Mouse (Mus musculus) neural tube, embryonic 14.5 days (tissue): ENCODE results near the gene Kat14. TPM values are rescaled to one million over a fixed set of nuclear protein-coding genes. Genes with fewer than 3 reads are reported as not detected.

ENCODE experiments used
- ATAC-seq: fragments of 200-750 bp; cut with Nextera tagmentation; 2 replicates; pipeline ENCODE4 v1.8.0; 2017; ENCODE audit warnings: low read depth, mild to moderate bottlenecking, moderate TSS enrichment, moderate library complexity
- H3K27ac ChIP-seq: fragments of 300-500 bp; sonication (generic); 2 replicates; pipeline ENCODE4 v1.5.1; 2014; ENCODE audit warnings: low read depth, mild to moderate bottlenecking, control low read depth, low read length, moderate library complexity, mixed read lengths
- H3K27me3 ChIP-seq: fragments of 300-500 bp; sonication (generic); 2 replicates; pipeline ENCODE4 v1.6.1; 2014; ENCODE audit warnings: low read length; ENCODE audit not compliant: control insufficient read depth, insufficient read depth
- H3K36me3 ChIP-seq: fragments of 300-500 bp; sonication (generic); 2 replicates; pipeline ENCODE4 v1.6.1; 2014; ENCODE audit warnings: low read length, mixed read lengths; ENCODE audit not compliant: control insufficient read depth, insufficient read depth
- H3K4me1 ChIP-seq: fragments of 300-500 bp; sonication (generic); 2 replicates; pipeline ENCODE4 v1.6.1; 2014; ENCODE audit warnings: low read length; ENCODE audit not compliant: control insufficient read depth, insufficient read depth
- H3K4me2 ChIP-seq: fragments of 300-500 bp; sonication (generic); 2 replicates; pipeline ENCODE4 v1.6.1; 2014; ENCODE audit warnings: mild to moderate bottlenecking, low read depth, low read length, control low read depth
- H3K4me3 ChIP-seq: fragments of 300-500 bp; sonication (generic); 2 replicates; pipeline ENCODE4 v1.5.1; 2014; ENCODE audit warnings: low read depth, low read length, control low read depth, mixed read lengths
- H3K9ac ChIP-seq: fragments of 300-500 bp; sonication (generic); replicated peaks from 2 replicates; pipeline ENCODE4 v1.6.1; 2014; ENCODE audit warnings: low read depth, mild to moderate bottlenecking, control low read depth, low read length, mixed read lengths
- H3K9me3 ChIP-seq: fragments of 300-500 bp; sonication (generic); 2 replicates; pipeline ENCODE4 v1.6.1; 2016; ENCODE audit warnings: low read length; ENCODE audit not compliant: control insufficient read depth
- WGBS: fragments of 180-500 bp; shearing (Covaris S2); extraction: QIAGEN DNeasy Blood & Tissue Kit; methylation state at CpG from one replicate; pipeline ENCODE4 v1.1.7; 2014; 5-methylcytosine and 5-hydroxymethylcytosine counted together
- polyA plus RNA-seq: library from polyadenylated mRNA; unstranded; fragments of >200 nt; fragmentation: Nextera tagmentation; extraction: Ambion mirVana; gene quantifications from 2 replicates; pipeline ENCODE4 v1.2.1, GENCODE M21; 2014

The Kat14 gene
- 21.5 and 27.4 TPM in 2 replicates for polyA plus RNA-seq

GRCm38 (mm10) chr2:144368400-144369019 is at the start of gene Kat14, which contains the start of gene Pet117:
Gene Kat14, plus strand, starts transcription at chr2:144368983.
Gene Pet117, plus strand, starts transcription at chr2:144368996.
- Histone ChIP-seq H3K4me3 (peak within 1 kb of the TSS; percentile 91), H3K9me3 (no peaks in the 10 kb centered on the region), H3K27me3 (no peaks in the 10 kb centered on the region), H3K4me2 (peak within 1 kb of the TSS; percentile 88), H3K4me1 (0 out of 2 replicates have a peak, but pooled peaks cover 5% of the 10 kb centered on the region), H3K27ac (peak within 1 kb of the TSS; percentile 94), H3K9ac (peak within 1 kb of the TSS; percentile 78), H3K36me3 (peaks cover 2% of the 10 kb centered on the region; the same call in 1 of the 2 replicates)
- 7% methylated on average over 38 of the region's 38 CpGs for WGBS
- peak; percentile 97 for ATAC-seq

GRCm38 (mm10) chr2:144324218-144324617 is 44.6 kb upstream of the Kat14 start:
- H3K36me3 ChIP-seq = no peaks in the 10 kb centered on the region
- no peaks in the 10 kb centered on the region for H3K9me3 ChIP-seq
- H3K4me2 ChIP-seq = no peak overlapping the region
- H3K27ac ChIP-seq = no peak overlapping the region
- ATAC-seq = no peak
- no peaks in the 10 kb centered on the region for H3K4me1 ChIP-seq
- no peak overlapping the region for H3K9ac ChIP-seq
- no peak overlapping the region for H3K4me3 ChIP-seq
- WGBS = 72% methylated on average over 3 of the region's 3 CpGs
- no peaks in the 10 kb centered on the region for H3K27me3 ChIP-seq

- H3K4me2 ChIP-seq = no peak overlapping the region
Observed at GRCm38 (mm10) chr2:144329451-144329850, 39.3 kb upstream of the Kat14 start.

GRCm38 (mm10) chr2:144329937-144330336 is 38.8 kb upstream of the Kat14 start:
- peaks cover 15% of the 10 kb centered on the region for H3K4me1 ChIP-seq
- no peak overlapping the region for H3K27ac ChIP-seq
- H3K9me3 ChIP-seq = no peaks in the 10 kb centered on the region
- H3K4me2 ChIP-seq = peak overlapping the region; percentile 92; the same call in 1 of the 2 replicates
- H3K27me3 ChIP-seq = peaks cover 25% of the 10 kb centered on the region
- WGBS = 4% methylated on average over 10 of the region's 10 CpGs
- H3K36me3 ChIP-seq = no peaks in the 10 kb centered on the region
- no peak overlapping the region for H3K9ac ChIP-seq
- peak overlapping the region; percentile 50; the same call in 1 of the 2 replicates for H3K4me3 ChIP-seq
- ATAC-seq = no peak

More at GRCm38 (mm10) chr2:144329451-144329850, 39.3 kb upstream of the Kat14 start:
- ATAC-seq = no peak
- WGBS = 2% methylated on average over 10 of the region's 10 CpGs
- no peak overlapping the region for H3K4me3 ChIP-seq
- H3K9me3 ChIP-seq = no peaks in the 10 kb centered on the region
- no peaks in the 10 kb centered on the region for H3K36me3 ChIP-seq
- peaks cover 15% of the 10 kb centered on the region for H3K4me1 ChIP-seq
- H3K27me3 ChIP-seq = peaks cover 24% of the 10 kb centered on the region
- no peak overlapping the region for H3K27ac ChIP-seq
- H3K9ac ChIP-seq = no peak overlapping the region

GRCm38 (mm10) chr2:144330352-144330959 is 38.3 kb upstream of the Kat14 start:
- Histone ChIP-seq H3K4me2 (peak overlapping the region; percentile 92), H3K9ac (peak overlapping the region; percentile 37), H3K27me3 (peaks cover 30% of the 10 kb centered on the region), H3K4me3 (peak overlapping the region; percentile 50), H3K4me1 (peaks cover 15% of the 10 kb centered on the region), H3K27ac (no peak overlapping the region), H3K36me3 (no peaks in the 10 kb centered on the region), H3K9me3 (no peaks in the 10 kb centered on the region)
- whole genome bisulfite sequencing = under 1% methylated on average over 41 of the region's 41 CpGs
- peak; percentile 21; the same call in 1 of the 2 replicates for ATAC-seq

- Histone ChIP-seq H3K9me3 (no peaks in the 10 kb centered on the region), H3K9ac (peak overlapping the region; percentile 37), H3K4me2 (peak overlapping the region; percentile 92), H3K36me3 (no peaks in the 10 kb centered on the region), H3K27ac (no peak overlapping the region), H3K27me3 (peaks cover 30% of the 10 kb centered on the region), H3K4me3 (peak overlapping the region; percentile 50), H3K4me1 (peaks cover 15% of the 10 kb centered on the region)
- WGBS = 1% methylated on average over 37 of the region's 50 CpGs
- peak; percentile 56; the same call in 1 of the 2 replicates for ATAC-seq
Observed at GRCm38 (mm10) chr2:144330960-144331371, 37.8 kb upstream of the Kat14 start.

- peaks cover 15% of the 10 kb centered on the region for H3K4me1 ChIP-seq
- ATAC-seq = peak; percentile 48; the same call in 1 of the 2 replicates
- no peaks in the 10 kb centered on the region for H3K36me3 ChIP-seq
- H3K27me3 ChIP-seq = peaks cover 30% of the 10 kb centered on the region
- peak within 1 kb of the TSS; percentile 92 for H3K4me2 ChIP-seq
- peak within 1 kb of the TSS; percentile 37 for H3K9ac ChIP-seq
- H3K4me3 ChIP-seq = peak within 1 kb of the TSS; percentile 50
- under 1% methylated on average over 62 of the region's 62 CpGs for WGBS
- no peaks in the 10 kb centered on the region for H3K9me3 ChIP-seq
- no peak within 1 kb of the TSS for H3K27ac ChIP-seq
Observed at GRCm38 (mm10) chr2:144331401-144332302, 37.1 kb upstream of the Kat14 start, which contains the start of gene Ovol2. Gene Ovol2, minus strand, starts transcription at chr2:144332146.

- 6% methylated on average over 9 of the region's 9 CpGs for WGBS
- peaks cover 15% of the 10 kb centered on the region for H3K4me1 ChIP-seq
- no peaks in the 10 kb centered on the region for H3K36me3 ChIP-seq
- H3K4me3 ChIP-seq = no peak overlapping the region
- H3K27ac ChIP-seq = no peak overlapping the region
- ATAC-seq = no peak
- H3K9ac ChIP-seq = no peak overlapping the region
- H3K27me3 ChIP-seq = peaks cover 30% of the 10 kb centered on the region
- H3K9me3 ChIP-seq = no peaks in the 10 kb centered on the region
- H3K4me2 ChIP-seq = peak overlapping the region; percentile 44
Observed at GRCm38 (mm10) chr2:144332486-144332885, 36.3 kb upstream of the Kat14 start.
